Mouse (Mus musculus) kidney, embryonic 16.5 days (tissue): ENCODE results near the gene Zc3hc1. TPM values are rescaled to one million over a fixed set of nuclear protein-coding genes. Genes with fewer than 3 reads are reported as not detected.
"Not testable (repeated sequence)": the region's sequence is repeated elsewhere in the genome, so short reads cannot be mapped to it uniquely, and the experiment has no call there.

Source experiments
- ATAC-seq: fragments of 200-750 bp; cut with Nextera tagmentation; 2 replicates; pipeline ENCODE4 v1.8.0; 2017; ENCODE audit warnings: moderate TSS enrichment; ENCODE audit not compliant: low FRiP score, low TSS enrichment
- H3K27ac ChIP-seq: fragments of 300-500 bp; sonication (generic); 2 replicates; pipeline ENCODE4 v1.5.1; 2014; ENCODE audit warnings: low read length
- H3K27me3 ChIP-seq: fragments of 300-500 bp; sonication (generic); 2 replicates; pipeline ENCODE4 v1.6.1; 2014; ENCODE audit warnings: low read length, control low read depth, mixed read lengths; ENCODE audit not compliant: insufficient read depth
- H3K36me3 ChIP-seq: fragments of 300-500 bp; sonication (generic); 2 replicates; pipeline ENCODE4 v1.6.1; 2014; ENCODE audit warnings: low read length, control low read depth, mixed read lengths; ENCODE audit not compliant: insufficient read depth
- H3K4me1 ChIP-seq: fragments of 300-500 bp; sonication (generic); 2 replicates; pipeline ENCODE4 v1.6.1; 2014; ENCODE audit warnings: low read length, control low read depth, mixed read lengths; ENCODE audit not compliant: insufficient read depth
- H3K4me2 ChIP-seq: fragments of 300-500 bp; sonication (generic); replicated peaks from 2 replicates; pipeline ENCODE4 v1.6.1; 2014; ENCODE audit warnings: low read depth, low read length
- H3K4me3 ChIP-seq: fragments of 300-500 bp; sonication (generic); 2 replicates; pipeline ENCODE4 v1.5.1; 2014; ENCODE audit warnings: mild to moderate bottlenecking, low read length
- H3K9ac ChIP-seq: fragments of 300-500 bp; sonication (generic); replicated peaks from 2 replicates; pipeline ENCODE4 v1.6.1; 2014; ENCODE audit warnings: low read length
- H3K9me3 ChIP-seq: fragments of 300-500 bp; sonication (generic); 2 replicates; pipeline ENCODE4 v1.6.1; 2016; ENCODE audit warnings: low read length, control low read depth
- WGBS: fragments of 180-500 bp; shearing (Covaris S2); extraction: QIAGEN DNeasy Blood & Tissue Kit; methylation state at CpG from one replicate; pipeline ENCODE4 v1.1.7; 2014; 5-methylcytosine and 5-hydroxymethylcytosine counted together
- polyA plus RNA-seq: library from polyadenylated mRNA; unstranded; fragments of >200 nt; fragmentation: Nextera tagmentation; extraction: Ambion mirVana; gene quantifications from 2 replicates; pipeline ENCODE4 v1.2.1, GENCODE M21; 2015

Gene Zc3hc1
- polyA plus RNA-seq, 1 experiment from 2014 or later: 71.7 TPM

DNA sequence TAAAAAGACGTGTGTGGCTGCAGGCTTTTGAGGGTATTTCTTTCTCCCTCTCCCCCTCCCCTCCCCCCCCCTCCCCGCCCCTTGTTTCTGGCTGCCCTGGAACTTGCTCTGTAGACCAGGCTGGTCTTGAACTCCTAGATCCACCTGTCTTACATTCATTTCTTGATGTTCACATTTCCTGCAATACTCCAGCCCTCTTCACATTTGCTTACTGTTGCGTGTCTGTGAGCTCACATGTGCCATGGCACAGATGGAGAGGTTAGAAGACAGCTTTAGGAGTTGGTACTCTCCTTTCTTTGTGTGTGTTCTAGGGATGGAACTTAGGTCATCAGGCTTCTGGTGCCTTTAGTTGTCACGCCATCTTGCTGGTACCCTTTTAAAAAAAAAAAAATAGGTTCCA lies 17.4 kb upstream of the Zc3hc1 start:
- peaks cover 11% of the 10 kb centered on the region for H3K4me1 ChIP-seq
- no peaks in the 10 kb centered on the region for H3K27me3 ChIP-seq
- no peak for ATAC-seq
- no peak overlapping the region for H3K4me2 ChIP-seq
- no peak overlapping the region for H3K9ac ChIP-seq
- WGBS: 86% methylated on average over 4 of the region's 4 CpGs
- H3K27ac ChIP-seq: no peak overlapping the region
- H3K36me3 ChIP-seq: peaks cover 5% of the 10 kb centered on the region; the same call in 1 of the 2 replicates
- H3K9me3 ChIP-seq: no peaks in the 10 kb centered on the region
- H3K4me3 ChIP-seq: no peak overlapping the region

DNA sequence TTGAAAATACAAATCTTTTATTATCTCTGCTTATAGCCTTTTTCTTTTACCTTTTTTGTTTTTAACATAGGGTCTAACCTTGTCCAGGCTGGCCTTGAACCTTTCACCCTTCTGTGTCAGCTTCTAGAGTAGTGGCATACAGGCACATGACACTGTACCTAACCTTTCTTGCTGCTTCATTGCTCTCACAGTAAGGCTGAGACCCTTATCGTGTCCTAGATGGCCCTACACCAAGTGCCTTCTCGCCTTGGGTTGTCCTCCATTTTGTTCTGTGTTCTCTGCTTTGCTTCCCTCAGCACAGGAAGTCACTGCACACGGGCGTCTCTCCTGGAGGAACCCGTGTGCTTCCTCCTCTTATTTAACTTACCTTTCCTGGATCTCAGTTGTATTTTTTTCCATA lies 13.8 kb upstream of the Zc3hc1 start:
- Histone ChIP-seq H3K27ac (no peak overlapping the region), H3K9ac (peak overlapping the region; percentile 55), H3K4me2 (peak overlapping the region; percentile 21; the same call in 1 of the 2 replicates), H3K36me3 (no peaks in the 10 kb centered on the region), H3K9me3 (no peaks in the 10 kb centered on the region), H3K4me1 (peaks cover 11% of the 10 kb centered on the region), H3K4me3 (no peak overlapping the region), H3K27me3 (no peaks in the 10 kb centered on the region)
- no peak for ATAC-seq
- WGBS: 63% methylated on average over 5 of the region's 5 CpGs

DNA sequence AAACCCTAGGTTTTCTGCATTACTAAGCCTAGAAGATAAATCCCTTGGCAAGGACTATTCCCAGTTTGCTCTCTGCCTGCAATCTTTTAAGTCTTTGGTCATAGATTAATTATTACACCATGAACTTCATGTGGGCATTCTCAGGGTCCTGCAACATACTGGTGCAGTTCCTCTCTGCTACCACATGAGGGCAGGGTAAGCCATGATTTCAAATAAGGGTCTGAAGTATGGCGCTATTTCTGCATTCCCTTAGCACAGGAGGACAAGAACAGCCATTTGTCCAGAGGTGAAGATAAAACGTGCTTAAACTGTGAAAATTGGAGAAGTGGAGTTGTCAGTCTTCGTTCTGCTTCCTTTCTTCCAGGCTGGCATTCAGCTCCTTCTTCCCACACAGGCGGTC lies 12.6 kb upstream of the Zc3hc1 start:
- 17% methylated on average over 4 of the region's 4 CpGs for WGBS
- Histone ChIP-seq H3K27me3 (no peaks in the 10 kb centered on the region), H3K4me1 (peaks cover 11% of the 10 kb centered on the region), H3K9me3 (no peaks in the 10 kb centered on the region), H3K36me3 (no peaks in the 10 kb centered on the region), H3K27ac (no peak overlapping the region), H3K4me2 (peak overlapping the region; percentile 57), H3K9ac (peak overlapping the region; percentile 63), H3K4me3 (peak overlapping the region; percentile 39)
- ATAC-seq: no peak

DNA sequence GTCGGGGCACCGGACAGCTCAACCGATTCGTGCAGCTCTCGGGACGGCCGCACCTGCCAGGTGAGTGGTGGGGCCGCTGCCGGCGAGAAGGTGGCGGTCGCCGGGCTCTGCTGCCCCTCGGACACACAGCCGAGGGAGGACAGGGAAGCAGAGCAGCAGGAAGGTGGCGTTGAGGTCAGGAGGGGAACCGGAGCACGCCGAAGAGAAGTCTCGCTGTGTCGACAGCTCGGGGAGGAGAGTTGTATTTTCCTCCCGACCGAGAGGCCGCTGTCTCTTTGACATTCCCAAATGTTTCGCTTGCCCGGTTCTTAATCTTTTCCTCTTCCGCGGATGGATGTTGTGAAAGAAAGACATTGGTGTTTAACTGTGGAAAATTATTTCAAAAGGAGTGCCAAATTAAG lies 11.3 kb upstream of the Zc3hc1 start:
- under 1% methylated on average over 26 of the region's 29 CpGs for WGBS
- Histone ChIP-seq H3K4me3 (peak overlapping the region; percentile 98), H3K9ac (peak overlapping the region; percentile 97), H3K27ac (peak overlapping the region; percentile 97), H3K9me3 (no peaks in the 10 kb centered on the region), H3K36me3 (no peaks in the 10 kb centered on the region), H3K4me2 (peak overlapping the region; percentile 60), H3K27me3 (no peaks in the 10 kb centered on the region), H3K4me1 (peaks cover 11% of the 10 kb centered on the region)
- ATAC-seq: no peak

DNA sequence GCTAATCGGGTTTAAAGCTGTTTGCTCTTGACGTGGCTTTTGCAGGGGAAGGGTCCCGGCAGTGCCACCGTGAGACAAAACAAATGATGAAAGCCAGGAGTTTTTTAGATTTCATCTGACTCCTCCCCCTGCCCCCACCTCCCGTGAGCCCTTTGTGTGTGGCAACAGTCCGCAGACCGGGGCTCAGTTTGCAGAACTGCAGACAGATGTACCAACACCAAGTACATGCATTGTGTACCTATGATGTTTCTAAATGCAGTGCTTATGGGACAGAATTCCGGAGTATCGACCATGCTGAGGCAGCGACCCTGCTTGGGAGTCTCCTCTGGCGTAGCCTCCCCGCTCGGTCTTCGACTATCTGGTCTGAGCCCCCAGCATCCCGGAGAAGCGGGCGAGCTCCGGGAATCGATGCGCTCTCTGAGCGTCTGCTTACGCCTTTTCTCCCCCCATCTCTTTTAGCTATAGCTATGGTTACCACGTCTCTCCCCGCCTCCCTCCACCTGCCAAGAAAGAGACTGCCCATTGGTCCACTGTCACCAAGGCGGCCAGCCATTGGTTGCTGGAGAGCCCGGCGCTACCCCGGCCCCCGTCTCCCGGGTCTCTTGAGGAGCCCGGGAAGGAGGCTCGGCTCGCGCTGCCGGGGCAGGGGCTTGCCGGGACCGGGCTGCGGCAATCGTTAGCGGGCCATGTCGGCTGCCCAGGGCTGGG lies 10.6 kb upstream of the Zc3hc1 start, which contains the start of gene Klhdc10:
TSS of gene Klhdc10 (plus strand) at position 561 of the 708 bp plus-strand sequence.
- H3K9me3 ChIP-seq: no peaks in the 10 kb centered on the region
- peak; percentile 100 for ATAC-seq
- under 1% methylated on average over 38 of the region's 41 CpGs for WGBS

DNA sequence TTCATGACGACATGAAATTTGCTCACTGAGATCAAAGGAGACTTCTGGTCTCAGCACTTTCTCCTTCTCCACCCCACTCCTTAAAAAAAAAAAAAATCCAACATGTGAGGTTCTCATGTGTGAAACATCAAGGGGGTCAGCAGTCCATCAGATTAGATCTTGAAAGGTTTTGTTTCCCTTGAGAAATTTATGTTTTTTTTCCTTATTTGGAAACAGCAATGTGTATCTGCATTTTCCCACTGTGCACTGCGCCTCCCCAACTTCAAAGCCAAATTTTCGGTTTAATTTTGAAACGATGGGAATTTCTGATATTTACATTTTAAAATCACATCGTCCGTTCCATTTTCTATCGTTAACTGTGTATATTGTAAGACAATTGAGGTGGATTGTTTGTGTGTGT lies 9.9 kb upstream of the Zc3hc1 start:
- 4% methylated on average over 7 of the region's 7 CpGs for WGBS
- Histone ChIP-seq H3K9ac (peak overlapping the region; percentile 73), H3K4me3 (peak overlapping the region; percentile 98), H3K4me1 (peaks cover 11% of the 10 kb centered on the region), H3K4me2 (peak overlapping the region; percentile 61), H3K9me3 (no peaks in the 10 kb centered on the region), H3K27ac (peak overlapping the region; percentile 97), H3K36me3 (no peaks in the 10 kb centered on the region), H3K27me3 (no peaks in the 10 kb centered on the region)
- no peak for ATAC-seq

More for the DNA sequence above, 10.6 kb upstream of the Zc3hc1 start, which contains the start of gene Klhdc10:
- Histone ChIP-seq H3K36me3 (no peaks in the 10 kb centered on the region), H3K4me2 (peak within 1 kb of the TSS; percentile 61), H3K4me3 (peak within 1 kb of the TSS; percentile 98), H3K4me1 (peaks cover 11% of the 10 kb centered on the region), H3K9ac (peak within 1 kb of the TSS; percentile 97), H3K27ac (peak within 1 kb of the TSS; percentile 97), H3K27me3 (no peaks in the 10 kb centered on the region)

DNA sequence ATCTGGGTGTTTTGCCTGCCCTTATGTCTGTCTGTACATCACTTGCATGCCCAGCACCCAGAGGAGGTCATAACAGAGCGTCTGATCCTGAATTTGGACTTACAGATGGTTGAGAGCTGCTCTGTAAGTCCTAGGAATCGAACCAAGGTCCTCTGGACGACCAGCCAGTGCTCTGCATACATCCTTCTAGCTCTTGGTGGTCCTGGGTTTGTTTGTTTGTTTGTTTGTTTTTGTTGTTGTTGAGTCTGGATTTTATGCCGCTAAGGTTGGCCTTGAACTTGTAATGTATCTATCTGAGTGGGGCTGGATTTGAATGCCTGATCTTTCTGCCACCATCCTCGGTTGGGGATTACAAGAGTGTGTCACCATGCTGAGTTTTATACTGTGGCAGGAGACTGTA lies 9.3 kb upstream of the Zc3hc1 start:
- Histone ChIP-seq H3K9me3 (no peaks in the 10 kb centered on the region), H3K36me3 (no peaks in the 10 kb centered on the region), H3K4me1 (peaks cover 11% of the 10 kb centered on the region), H3K4me3 (no peak overlapping the region), H3K9ac (no peak overlapping the region), H3K27me3 (no peaks in the 10 kb centered on the region), H3K27ac (peak overlapping the region; percentile 97), H3K4me2 (peak overlapping the region; percentile 61)
- WGBS: 72% methylated on average over 5 of the region's 5 CpGs
- no peak for ATAC-seq

DNA sequence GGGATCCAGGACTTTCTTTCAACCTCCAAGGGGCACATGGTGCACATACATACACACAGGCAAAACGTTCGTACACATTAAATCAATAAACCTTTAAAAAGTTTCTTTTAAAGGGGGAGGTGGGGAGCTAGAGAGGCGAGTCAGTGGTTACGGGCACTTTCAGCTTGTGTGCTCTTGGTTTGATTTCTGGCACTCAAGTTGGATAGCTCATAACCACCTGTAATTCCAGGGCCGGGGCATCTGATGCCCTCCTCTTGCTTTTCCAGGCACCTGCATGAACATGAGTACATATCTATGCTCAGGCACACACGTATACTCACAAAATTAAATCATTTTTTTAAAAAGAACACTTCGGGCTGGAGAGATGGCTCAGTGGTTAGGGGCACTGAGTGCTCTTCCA lies 1.2 kb upstream of the Zc3hc1 start:
- Histone ChIP-seq H3K9me3 (no peaks in the 10 kb centered on the region), H3K27ac (no peak overlapping the region), H3K36me3 (peaks cover 4% of the 10 kb centered on the region; the same call in 1 of the 2 replicates), H3K9ac (no peak overlapping the region), H3K4me1 (peaks cover 5% of the 10 kb centered on the region), H3K4me3 (no peak overlapping the region), H3K27me3 (no peaks in the 10 kb centered on the region), H3K4me2 (no peak overlapping the region)
- ATAC-seq: no peak
- WGBS: 92% methylated on average over 7 of the region's 7 CpGs

DNA sequence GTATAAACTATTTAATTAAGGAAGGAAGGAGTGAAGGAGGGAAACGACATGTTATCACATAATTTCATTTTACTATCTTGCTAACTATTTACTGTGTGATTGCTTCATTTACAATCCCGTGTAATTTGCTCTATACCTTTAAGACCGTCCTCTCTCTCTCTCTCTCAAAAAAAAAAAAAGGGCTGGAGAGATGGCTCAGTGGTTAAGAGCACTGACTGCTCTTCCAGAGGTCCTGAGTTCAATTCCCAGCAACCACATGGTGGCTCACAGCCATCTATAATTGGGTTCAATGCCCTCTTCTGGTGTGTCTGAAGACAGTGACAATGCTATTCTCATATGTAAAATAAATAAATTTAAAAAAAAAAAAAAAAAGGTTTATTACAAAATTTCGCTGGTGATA lies 557 bp downstream of the Zc3hc1 start:
- H3K27ac ChIP-seq: peak overlapping the region; percentile 44; the same call in 1 of the 2 replicates
- H3K36me3 ChIP-seq: peaks cover 19% of the 10 kb centered on the region
- H3K4me3 ChIP-seq: peak overlapping the region; percentile 73
- peak overlapping the region; percentile 53 for H3K4me2 ChIP-seq
- H3K4me1 ChIP-seq, H3K9me3 ChIP-seq, H3K27me3 ChIP-seq: not testable (repeated sequence)
- 0 out of 2 replicates have a peak, but pooled peaks have one; percentile 2 for ATAC-seq
- H3K9ac ChIP-seq: peak overlapping the region; percentile 75
- WGBS: 21% methylated on average over 4 of the region's 4 CpGs

DNA sequence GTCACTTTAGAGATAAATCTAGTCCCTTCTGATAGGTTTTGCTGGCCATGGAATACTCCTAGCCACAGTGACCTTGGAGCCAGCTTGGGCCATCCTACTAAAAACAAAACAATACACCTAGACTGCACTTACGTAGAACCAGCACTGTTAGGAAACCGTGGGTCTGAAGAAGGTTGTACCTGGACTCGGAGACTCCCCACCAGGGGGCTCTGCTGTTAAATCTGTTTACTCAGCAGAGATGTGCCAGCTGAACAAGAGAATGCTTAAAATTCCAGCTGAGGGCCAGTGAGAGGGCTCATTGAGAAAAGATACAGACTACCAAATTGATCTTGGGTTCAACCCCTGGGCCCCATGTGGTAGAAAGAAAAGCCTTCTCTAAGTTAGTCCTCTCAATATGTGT lies 9.7 kb downstream of the Zc3hc1 start:
- peaks cover 61% of the 10 kb centered on the region for H3K36me3 ChIP-seq

More for the DNA sequence above, 9.7 kb downstream of the Zc3hc1 start:
- no peak for ATAC-seq
- Histone ChIP-seq H3K4me3 (no peak overlapping the region), H3K27me3 (no peaks in the 10 kb centered on the region), H3K9ac (no peak overlapping the region), H3K9me3 (no peaks in the 10 kb centered on the region), H3K4me1 (no peaks in the 10 kb centered on the region), H3K4me2 (no peak overlapping the region), H3K27ac (no peak overlapping the region)
- WGBS: 70% methylated on average over 3 of the region's 3 CpGs
